Mouse (Mus musculus): ENCODE results near the gene Hoxd12.

DNA sequence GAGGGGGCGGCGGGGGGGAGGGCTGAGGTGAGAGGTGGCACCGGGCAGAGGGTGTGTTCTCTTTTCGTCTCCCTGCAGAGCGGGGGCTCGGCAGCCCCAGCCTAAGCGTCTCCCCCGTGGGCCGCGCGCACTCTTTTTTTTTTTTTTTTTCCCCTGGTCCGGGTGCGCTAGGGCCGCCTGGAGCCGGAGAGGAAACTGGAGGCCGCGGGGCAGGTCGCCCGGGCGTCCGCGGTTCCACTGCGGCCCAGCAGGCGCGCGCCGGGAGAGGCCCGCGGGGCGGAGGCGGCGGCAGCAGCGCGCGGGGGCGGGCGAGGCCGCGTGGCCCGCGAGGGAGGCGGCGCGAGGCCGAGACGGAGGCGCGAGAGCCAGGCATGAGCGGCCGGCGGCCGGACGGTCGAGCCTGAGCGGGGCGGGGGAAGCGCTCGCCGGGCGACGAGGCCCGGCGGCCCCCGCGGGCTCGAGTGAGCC, 30.2 kb downstream of the Hoxd12 start:
- TF ChIP-seq POLR2A (IDR thresholded peaks at IDR 0.05; ENCODE audit: extremely low read depth, insufficient read depth, low read length) (no peak), CTCF (IDR thresholded peaks at IDR 0.05; ENCODE audit: extremely low read depth, insufficient read depth, low read length) (no peak)

All from cortical plate, adult 2 months (tissue).